Mouse (Mus musculus): ENCODE measurements around the gene Grin3b. TPM values are rescaled to one million over a fixed set of nuclear protein-coding genes. Genes with fewer than 3 reads are reported as not detected.

The Grin3b gene
- total RNA-seq, 1 experiment, result 0.36 TPM

- Histone ChIP-seq H3K4me1 (ENCODE audit: control insufficient read depth in 2 of 2, insufficient read depth in 2 of 2, low read length in 2 of 2, poor library complexity in 1 of 2) (peaks cover 0 to 5% of the 10 kb centered on the region in 2 experiments; a peak in 1 of 4 replicates), H3K9me3 (ENCODE audit: control insufficient read depth, insufficient read depth, low read depth, low read length) (no peaks in the 10 kb centered on the region), H3K27ac (ENCODE audit: insufficient read depth, low read depth, low read length, poor library complexity, severe bottlenecking) (no peak overlapping the region), H3K4me3 (ENCODE audit: insufficient read depth in 1 of 2, low read depth in 1 of 2, low read length in 2 of 2, poor library complexity in 1 of 2, severe bottlenecking in 1 of 2) (no peak overlapping the region), H3K36me3 (ENCODE audit: control insufficient read depth, insufficient read depth, low read length, poor library complexity, severe bottlenecking) (no peaks in the 10 kb centered on the region), H3K9ac (ENCODE audit: insufficient read depth, low read depth, low read length, poor library complexity, severe bottlenecking) (no peak overlapping the region)
- no peak for TF ChIP-seq CHD2 (IDR thresholded peaks at IDR 0.05; ENCODE audit: low read depth, low read length)
- TF ChIP-seq HCFC1 (IDR thresholded peaks at IDR 0.05; ENCODE audit: borderline replicate concordance, insufficient read depth, low read length), result no peak
- DNase-seq (ENCODE audit: low read depth, low spot score), result no peak
- in situ Hi-C loops (cut with MboI; ENCODE audit: low sequenced_read_pairs in 2 of 2, unreplicated experiment in 2 of 2), result no loop called here
Observed at GRCm38 (mm10) chr10:79940749-79941148, 29.8 kb upstream of the Grin3b start.

- Histone ChIP-seq H3K36me3 (ENCODE audit: control insufficient read depth, insufficient read depth, low read length, poor library complexity, severe bottlenecking) (no peaks in the 10 kb centered on the region; the same call in 1 of the 2 replicates), H3K27ac (ENCODE audit: insufficient read depth, low read depth, low read length, poor library complexity, severe bottlenecking) (no peak overlapping the region), H3K4me1 (ENCODE audit: control insufficient read depth in 2 of 2, insufficient read depth in 2 of 2, low read length in 2 of 2, poor library complexity in 1 of 2) (peaks cover 0 to 6% of the 10 kb centered on the region in 2 experiments; a peak in 1 of 4 replicates)
Observed at GRCm38 (mm10) chr10:79942988-79943387, 27.5 kb upstream of the Grin3b start.

GRCm38 (mm10) chr10:79943471-79943901 is 27.0 kb upstream of the Grin3b start:
- H3K9ac ChIP-seq (ENCODE audit: insufficient read depth, low read depth, low read length, poor library complexity, severe bottlenecking), result no peak overlapping the region
- H3K9me3 ChIP-seq (ENCODE audit: control insufficient read depth, insufficient read depth, low read depth, low read length), result no peaks in the 10 kb centered on the region
- no peak overlapping the region for H3K4me3 ChIP-seq (ENCODE audit: insufficient read depth in 1 of 2, low read depth in 1 of 2, low read length in 2 of 2, poor library complexity in 1 of 2, severe bottlenecking in 1 of 2)
- no peak overlapping the region for H3K27ac ChIP-seq (ENCODE audit: insufficient read depth, low read depth, low read length, poor library complexity, severe bottlenecking)
- in situ Hi-C loops (cut with MboI; ENCODE audit: low sequenced_read_pairs in 2 of 2, unreplicated experiment in 2 of 2), result no loop called here
- no peak for TF ChIP-seq MAFK (IDR thresholded peaks at IDR 0.05; ENCODE audit: insufficient read depth, low read depth, low read length)
- no peak for TF ChIP-seq ZC3H11A (IDR thresholded peaks at IDR 0.05; ENCODE audit: borderline replicate concordance, low read depth, low read length)
- no peak for TF ChIP-seq CHD2 (IDR thresholded peaks at IDR 0.05; ENCODE audit: low read depth, low read length)
- no peak for TF ChIP-seq ZNF384 (IDR thresholded peaks at IDR 0.05; ENCODE audit: low read depth, low read length)
- TF ChIP-seq HCFC1 (IDR thresholded peaks at IDR 0.05; ENCODE audit: borderline replicate concordance, insufficient read depth, low read length), result no peak
- no peaks in the 10 kb centered on the region; the same call in 1 of the 2 replicates for H3K36me3 ChIP-seq (ENCODE audit: control insufficient read depth, insufficient read depth, low read length, poor library complexity, severe bottlenecking)
- peaks cover 0 to 6% of the 10 kb centered on the region in 2 experiments; a peak in 1 of 4 replicates for H3K4me1 ChIP-seq (ENCODE audit: control insufficient read depth in 2 of 2, insufficient read depth in 2 of 2, low read length in 2 of 2, poor library complexity in 1 of 2)
- no peak for DNase-seq (ENCODE audit: low read depth, low spot score)

More at GRCm38 (mm10) chr10:79942988-79943387, 27.5 kb upstream of the Grin3b start:
- no peak for DNase-seq (ENCODE audit: low read depth, low spot score)
- in situ Hi-C loops (cut with MboI; ENCODE audit: low sequenced_read_pairs in 2 of 2, unreplicated experiment in 2 of 2), result no loop called here
- Histone ChIP-seq H3K9me3 (ENCODE audit: control insufficient read depth, insufficient read depth, low read depth, low read length) (no peaks in the 10 kb centered on the region), H3K4me3 (ENCODE audit: insufficient read depth in 1 of 2, low read depth in 1 of 2, low read length in 2 of 2, poor library complexity in 1 of 2, severe bottlenecking in 1 of 2) (no peak overlapping the region), H3K9ac (ENCODE audit: insufficient read depth, low read depth, low read length, poor library complexity, severe bottlenecking) (no peak overlapping the region)
- no peak for TF ChIP-seq ZC3H11A (IDR thresholded peaks at IDR 0.05; ENCODE audit: borderline replicate concordance, low read depth, low read length)
- TF ChIP-seq HCFC1 (IDR thresholded peaks at IDR 0.05; ENCODE audit: borderline replicate concordance, insufficient read depth, low read length), result no peak
- no peak for TF ChIP-seq CHD2 (IDR thresholded peaks at IDR 0.05; ENCODE audit: low read depth, low read length)
- TF ChIP-seq MAFK (IDR thresholded peaks at IDR 0.05; ENCODE audit: insufficient read depth, low read depth, low read length), result no peak
- no peak for TF ChIP-seq ZNF384 (IDR thresholded peaks at IDR 0.05; ENCODE audit: low read depth, low read length)

- H3K27ac ChIP-seq (ENCODE audit: insufficient read depth, low read depth, low read length, poor library complexity, severe bottlenecking), result no peak overlapping the region; the same call in 1 of the 2 replicates
- H3K4me1 ChIP-seq (ENCODE audit: control insufficient read depth in 2 of 2, insufficient read depth in 2 of 2, low read length in 2 of 2, poor library complexity in 1 of 2), result peaks cover 0 to 9% of the 10 kb centered on the region in 2 experiments; a peak in 1 of 4 replicates
- DNase-seq (ENCODE audit: low read depth, low spot score), result no peak
- peaks cover under 1% of the 10 kb centered on the region; the same call in 1 of the 2 replicates for H3K36me3 ChIP-seq (ENCODE audit: control insufficient read depth, insufficient read depth, low read length, poor library complexity, severe bottlenecking)
- no peak overlapping the region for H3K4me3 ChIP-seq (ENCODE audit: insufficient read depth in 1 of 2, low read depth in 1 of 2, low read length in 2 of 2, poor library complexity in 1 of 2, severe bottlenecking in 1 of 2)
- in situ Hi-C loops (cut with MboI; ENCODE audit: low sequenced_read_pairs in 2 of 2, unreplicated experiment in 2 of 2), result no loop called here
- no peaks in the 10 kb centered on the region for H3K9me3 ChIP-seq (ENCODE audit: control insufficient read depth, insufficient read depth, low read depth, low read length)
- H3K9ac ChIP-seq (ENCODE audit: insufficient read depth, low read depth, low read length, poor library complexity, severe bottlenecking), result no peak overlapping the region
- no peak for TF ChIP-seq ZNF384 (IDR thresholded peaks at IDR 0.05; ENCODE audit: low read depth, low read length)
- TF ChIP-seq CHD2 (IDR thresholded peaks at IDR 0.05; ENCODE audit: low read depth, low read length), result no peak
- no peak for TF ChIP-seq HCFC1 (IDR thresholded peaks at IDR 0.05; ENCODE audit: borderline replicate concordance, insufficient read depth, low read length)
- TF ChIP-seq ZC3H11A (IDR thresholded peaks at IDR 0.05; ENCODE audit: borderline replicate concordance, low read depth, low read length), result no peak
- TF ChIP-seq MAFK (IDR thresholded peaks at IDR 0.05; ENCODE audit: insufficient read depth, low read depth, low read length), result no peak
Observed at GRCm38 (mm10) chr10:79945507-79946234, 24.8 kb upstream of the Grin3b start.
